In the genomic region with DNA sequence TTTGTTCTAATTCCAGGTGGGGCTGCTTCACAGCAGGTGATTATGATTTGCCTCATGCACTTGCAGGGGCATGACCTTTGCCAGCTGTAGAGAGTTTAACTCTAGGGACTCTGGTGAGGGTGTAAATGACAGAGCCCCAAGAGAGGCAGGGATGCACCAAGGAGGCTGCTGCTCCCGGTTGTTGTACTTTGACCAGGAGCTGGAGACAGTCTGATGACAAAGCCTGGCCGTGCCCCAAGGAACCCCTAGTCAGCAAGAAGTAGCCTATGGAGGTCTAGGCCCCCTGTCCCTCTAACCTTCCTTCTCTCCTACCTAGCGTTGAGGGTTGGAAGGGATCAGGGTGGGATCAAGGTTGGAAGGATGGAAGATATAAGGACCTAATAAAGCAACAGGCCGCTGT, we compare ENCODE assay signal across 19 mouse cellular contexts. TPM values are rescaled to one million over a fixed set of nuclear protein-coding genes. Genes with fewer than 3 reads are reported as not detected.
A peak's percentile ranks its signal among the peaks of the same experiment; 100 is the strongest.
DNase-seq lines count a peak whose midpoint lies in the region; ATAC-seq lines count a peak whose summit lies in the region.
"Had no signal": no experiment of that assay in that cellular context is flagged by ENCODE, and none has a peak within 500 bp of the region (broad histone marks: within the 10 kb centered on the region; RNA-seq: fewer than 3 reads in every experiment).

No protein-coding gene starts in this region.

- no peak for ATAC-seq in hindbrain, embryonic 15.5 days (ENCODE audit: low FRiP score, low read depth)
- ATAC-seq in hindbrain, embryonic 11.5 days (ENCODE audit: low FRiP score), result no peak
- ATAC-seq: forebrain, embryonic 13.5 days; Patski had no signal

- no peak overlapping the region for H3K4me2 ChIP-seq in hindbrain, embryonic 15.5 days
- no peak overlapping the region for H3K4me2 ChIP-seq in hindbrain, embryonic 11.5 days (replicated peaks; ENCODE audit: low read depth, low read length)
- H3K4me2 ChIP-seq: forebrain, embryonic 13.5 days; heart, embryonic 11.5 days had no signal

- WGBS in heart, embryonic 10.5 days, result 88% methylated on average over 4 of the region's 4 CpGs
- 87% methylated on average over 4 of the region's 4 CpGs for WGBS in hindbrain, embryonic 15.5 days
- WGBS in hindbrain, embryonic 11.5 days, result 92% methylated on average over 4 of the region's 4 CpGs
- 92% methylated on average over 4 of the region's 4 CpGs for WGBS in limb, embryonic 10.5 days

- peaks cover 62% of the 10 kb centered on the region for H3K36me3 ChIP-seq in heart, embryonic 10.5 days
- H3K36me3 ChIP-seq in hindbrain, embryonic 15.5 days, result peaks cover 15% of the 10 kb centered on the region; the same call in 1 of the 2 replicates
- no peaks in the 10 kb centered on the region for H3K36me3 ChIP-seq in hindbrain, embryonic 11.5 days (ENCODE audit: control insufficient read depth, insufficient read depth, low read length)
- peaks cover 75% of the 10 kb centered on the region for H3K36me3 ChIP-seq in limb, embryonic 10.5 days
- H3K36me3 ChIP-seq: G1E had no signal

- peaks cover 14% of the 10 kb centered on the region for H3K4me1 ChIP-seq in heart, embryonic 10.5 days
- peaks cover 32% of the 10 kb centered on the region for H3K4me1 ChIP-seq in hindbrain, embryonic 15.5 days (replicated peaks)
- peaks cover 10% of the 10 kb centered on the region for H3K4me1 ChIP-seq in hindbrain, embryonic 11.5 days (replicated peaks; ENCODE audit: control insufficient read depth, insufficient read depth, low read length)
- H3K4me1 ChIP-seq in limb, embryonic 10.5 days, result peaks cover 29% of the 10 kb centered on the region

- H3K27me3 ChIP-seq in heart, embryonic 10.5 days (ENCODE audit: insufficient read depth, poor library complexity, severe bottlenecking), result no peaks in the 10 kb centered on the region; the same call in 1 of the 2 replicates
- no peaks in the 10 kb centered on the region for H3K27me3 ChIP-seq in hindbrain, embryonic 15.5 days
- no peaks in the 10 kb centered on the region for H3K27me3 ChIP-seq in hindbrain, embryonic 11.5 days (ENCODE audit: control insufficient read depth, insufficient read depth, low read length)
- no peaks in the 10 kb centered on the region for H3K27me3 ChIP-seq in limb, embryonic 10.5 days (ENCODE audit: low read depth, poor library complexity, severe bottlenecking)
- H3K27me3 ChIP-seq: CH12.LX; forebrain, embryonic 13.5 days; Patski had no signal

- DNase-seq in heart, adult 11 months, result peak; percentile 72
- no peak for DNase-seq in heart, embryonic 10.5 days (ENCODE audit: low spot score)
- DNase-seq in hindbrain, embryonic 11.5 days (ENCODE audit: low spot score), result no peak
- no peak for DNase-seq in limb, embryonic 10.5 days (ENCODE audit: low spot score)
- DNase-seq in spleen, adult 12 weeks (ENCODE audit: low spot score), result no peak
- no peak for DNase-seq in lung, postnatal 10 days
- DNase-seq: adrenal gland, postnatal 10 days; adrenal gland, postnatal 36 days; B cell, adult 2 months; cerebellum, adult 9-10 months; gastrocnemius, postnatal 25 days; heart, adult 2 months had no signal

- no peak overlapping the region for H3K9ac ChIP-seq in hindbrain, embryonic 15.5 days
- H3K9ac ChIP-seq in hindbrain, embryonic 11.5 days (ENCODE audit: low read depth, low read length), result no peak overlapping the region

- no peak overlapping the region for H3K4me3 ChIP-seq in heart, embryonic 10.5 days
- no peak overlapping the region for H3K4me3 ChIP-seq in hindbrain, embryonic 15.5 days
- no peak overlapping the region for H3K4me3 ChIP-seq in hindbrain, embryonic 11.5 days (ENCODE audit: low read depth, low read length)
- H3K4me3 ChIP-seq in limb, embryonic 10.5 days, result no peak overlapping the region
- H3K4me3 ChIP-seq: forebrain, embryonic 10.5 days; forebrain, embryonic 13.5 days; heart, adult 2 months had no signal

- H3K27ac ChIP-seq in heart, embryonic 10.5 days, result no peak overlapping the region
- H3K27ac ChIP-seq in hindbrain, embryonic 15.5 days (replicated peaks), result peak overlapping the region; percentile 82
- H3K27ac ChIP-seq in hindbrain, embryonic 11.5 days (ENCODE audit: low read depth, low read length), result no peak overlapping the region
- H3K27ac ChIP-seq in limb, embryonic 10.5 days, result peak overlapping the region; percentile 89
- H3K27ac ChIP-seq: heart, adult 2 months had no signal

- no peaks in the 10 kb centered on the region for H3K9me3 ChIP-seq in heart, embryonic 10.5 days
- no peaks in the 10 kb centered on the region for H3K9me3 ChIP-seq in hindbrain, embryonic 15.5 days
- no peaks in the 10 kb centered on the region for H3K9me3 ChIP-seq in hindbrain, embryonic 11.5 days (ENCODE audit: control insufficient read depth, low read length)
- no peaks in the 10 kb centered on the region for H3K9me3 ChIP-seq in limb, embryonic 10.5 days (replicated peaks)
- H3K9me3 ChIP-seq: forebrain, embryonic 13.5 days had no signal

RNA-seq across cellular contexts. Expression of gene Lrrc75a, which starts 32.9 kb away (rescaled TPM):
- 14.9 and 17.2 TPM in 2 replicates for polyA plus RNA-seq in heart, embryonic 10.5 days (2016; fragmentation: Nextera tagmentation; extraction: Ambion mirVana)
- polyA plus RNA-seq in hindbrain, embryonic 15.5 days (2015; fragmentation: Nextera tagmentation; extraction: Ambion mirVana), result 12.4 and 12.9 TPM in 2 replicates
- polyA plus RNA-seq in hindbrain, embryonic 11.5 days (2014; fragmentation: Nextera tagmentation; extraction: Ambion mirVana), result 16.2 and 16.7 TPM in 2 replicates
- polyA plus RNA-seq in limb, embryonic 10.5 days (2016; fragmentation: Nextera tagmentation; extraction: Ambion mirVana), result 15.7 and 17.3 TPM in 2 replicates

RNA-seq across cellular contexts. Expression of gene Mmgt2, which starts 33.0 kb away (rescaled TPM):
- polyA plus RNA-seq in heart, embryonic 10.5 days (2016; fragmentation: Nextera tagmentation; extraction: Ambion mirVana), result 40.5 and 49.6 TPM in 2 replicates
- polyA plus RNA-seq in hindbrain, embryonic 15.5 days (2015; fragmentation: Nextera tagmentation; extraction: Ambion mirVana), result 23.7 and 26.4 TPM in 2 replicates
- polyA plus RNA-seq in hindbrain, embryonic 11.5 days (2014; fragmentation: Nextera tagmentation; extraction: Ambion mirVana), result 38.8 and 43.5 TPM in 2 replicates
- polyA plus RNA-seq in limb, embryonic 10.5 days (2016; fragmentation: Nextera tagmentation; extraction: Ambion mirVana), result 45.5 and 52.5 TPM in 2 replicates

RNA-seq across cellular contexts. Expression of gene Trpv2, which starts 41.2 kb away (rescaled TPM):
- 4.2 and 5.9 TPM in 2 replicates for polyA plus RNA-seq in heart, embryonic 10.5 days (2016; fragmentation: Nextera tagmentation; extraction: Ambion mirVana)
- 30.9 and 31.2 TPM in 2 replicates for polyA plus RNA-seq in hindbrain, embryonic 15.5 days (2015; fragmentation: Nextera tagmentation; extraction: Ambion mirVana)
- polyA plus RNA-seq in hindbrain, embryonic 11.5 days (2014; fragmentation: Nextera tagmentation; extraction: Ambion mirVana), result 6.5 and 8.9 TPM in 2 replicates
- 0.55 and 0.87 TPM in 2 replicates for polyA plus RNA-seq in limb, embryonic 10.5 days (2016; fragmentation: Nextera tagmentation; extraction: Ambion mirVana)

Comparison
In these comparisons a context has a peak if more than half of its experiments do, and no peak if none do; other contexts are left out.
1. H3K27ac ChIP-seq: peak in hindbrain, embryonic 15.5 days (single experiment) and limb, embryonic 10.5 days (single experiment); none in heart, embryonic 10.5 days (single experiment) and hindbrain, embryonic 11.5 days (single experiment).